Mouse (Mus musculus) adrenal gland, postnatal 10 days (tissue): ENCODE measurements around the gene Ddx54. TPM values are rescaled to one million over a fixed set of nuclear protein-coding genes. Genes with fewer than 3 reads are reported as not detected.
A peak's percentile ranks its signal among the peaks of the same experiment; 100 is the strongest.

Experiments
- DNase-seq: peaks from one replicate; pipeline ENCODE4 v3.0.0; 2021; ENCODE audit warnings: mixed read lengths
- long read RNA-seq, 2 experiments: library from polyadenylated mRNA; stranded (forward); transcript quantifications; one replicate each; pipeline ENCODE4 v2.0.0; 2021
- total RNA-seq, 2 experiments: library from RNA; stranded (reverse); gene quantifications; 2 replicates each; pipeline ENCODE4 v1.2.3; 2021

Gene Ddx54
- total RNA-seq = 10 to 100 TPM; 36.0 to 36.1 TPM
- long read RNA-seq, experiment 1, full-length matches to known transcripts = 107 of 143 reads
- long read RNA-seq, experiment 1, partial matches to known transcripts = 28 of 143 reads
- long read RNA-seq, experiment 1, other reads (novel, unspliced or antisense) = 8 of 143 reads
- long read RNA-seq, experiment 2, full-length matches to known transcripts = 61 of 75 reads
- long read RNA-seq, experiment 2, partial matches to known transcripts = 8 of 75 reads
- long read RNA-seq, experiment 2, other reads (novel, unspliced or antisense) = 6 of 75 reads

GRCm38 (mm10) chr5:120612442-120612821, at the start of gene Ddx54, which contains the start of gene Rita1:
Gene Ddx54, plus strand, starts transcription at chr5:120612739.
Gene Rita1, minus strand, starts transcription at chr5:120612589.
- peak; percentile 97 for DNase-seq

- DNase-seq = peak; percentile 80
Observed at GRCm38 (mm10) chr5:120562956-120563913, 49.3 kb upstream of the Ddx54 start.

DNA sequence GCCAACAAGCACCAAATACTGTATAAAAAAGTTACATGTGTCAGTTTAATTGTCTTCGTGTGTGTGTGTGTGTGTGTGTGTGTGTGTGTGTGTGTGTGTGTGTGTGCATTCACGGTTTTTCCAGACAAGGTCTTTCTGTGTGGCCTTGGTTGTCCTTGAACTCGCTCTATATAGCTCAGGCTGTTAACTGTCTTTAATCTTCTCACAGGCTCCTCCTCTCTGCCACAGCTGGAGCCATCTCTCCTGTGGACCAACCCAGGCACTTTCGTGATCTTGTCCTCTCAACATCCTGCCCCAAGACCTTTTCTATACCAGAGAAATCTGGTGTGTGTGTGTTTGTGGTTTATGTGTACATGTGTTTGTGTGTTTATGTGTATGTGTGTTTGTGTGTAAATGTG, 48.6 kb upstream of the Ddx54 start:
- DNase-seq = peak; percentile 23

- no peak for DNase-seq
Observed at GRCm38 (mm10) chr5:120565171-120565905, 47.2 kb upstream of the Ddx54 start.

DNA sequence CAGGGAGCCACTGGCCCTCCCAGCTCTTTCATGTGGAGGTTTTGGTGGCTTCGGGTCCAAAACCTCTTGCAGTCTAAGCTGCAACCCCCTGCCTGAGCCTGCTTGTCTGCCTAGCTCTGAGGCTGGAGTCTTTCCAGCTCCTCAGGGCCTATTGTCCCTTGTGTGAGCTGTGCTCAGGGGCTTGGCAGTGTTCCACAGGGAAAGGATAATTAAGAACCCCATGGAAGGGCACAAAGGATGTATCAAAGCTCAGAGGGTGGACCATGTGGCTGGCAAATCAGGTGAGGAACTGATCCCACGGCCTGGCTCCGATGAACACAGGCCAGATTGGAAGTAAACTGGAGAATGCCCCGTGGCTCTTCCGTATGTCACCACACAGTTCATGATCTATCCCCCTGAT, 46.4 kb upstream of the Ddx54 start:
- DNase-seq = peak; percentile 54

DNA sequence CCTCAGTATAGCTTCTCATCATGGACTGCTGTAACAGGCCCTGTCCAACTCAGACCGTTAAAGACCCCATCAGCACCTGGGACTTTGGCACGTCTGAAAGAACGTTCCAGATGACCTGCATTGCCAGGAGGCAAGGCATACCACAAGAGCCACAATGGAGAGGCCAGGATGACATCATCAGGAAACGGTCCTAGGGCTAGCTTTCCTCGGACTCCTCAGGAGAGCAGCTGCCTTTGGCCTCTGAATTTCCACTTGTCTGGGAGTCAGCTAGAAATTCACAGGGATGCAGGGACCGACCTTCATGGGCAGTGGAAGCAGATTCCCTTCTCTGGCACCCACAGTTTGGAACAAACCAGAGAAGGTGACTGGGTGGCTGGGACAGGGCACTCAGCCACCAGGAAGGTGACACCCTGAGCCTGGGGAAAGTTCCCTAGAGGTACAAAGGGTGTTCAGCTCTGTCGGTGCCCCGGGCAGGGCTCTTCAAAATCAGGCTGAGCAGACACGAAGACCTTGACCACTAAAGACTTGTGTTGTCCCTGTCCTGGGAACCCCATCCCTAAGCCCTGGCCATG, 45.8 kb upstream of the Ddx54 start:
- DNase-seq = no peak

DNA sequence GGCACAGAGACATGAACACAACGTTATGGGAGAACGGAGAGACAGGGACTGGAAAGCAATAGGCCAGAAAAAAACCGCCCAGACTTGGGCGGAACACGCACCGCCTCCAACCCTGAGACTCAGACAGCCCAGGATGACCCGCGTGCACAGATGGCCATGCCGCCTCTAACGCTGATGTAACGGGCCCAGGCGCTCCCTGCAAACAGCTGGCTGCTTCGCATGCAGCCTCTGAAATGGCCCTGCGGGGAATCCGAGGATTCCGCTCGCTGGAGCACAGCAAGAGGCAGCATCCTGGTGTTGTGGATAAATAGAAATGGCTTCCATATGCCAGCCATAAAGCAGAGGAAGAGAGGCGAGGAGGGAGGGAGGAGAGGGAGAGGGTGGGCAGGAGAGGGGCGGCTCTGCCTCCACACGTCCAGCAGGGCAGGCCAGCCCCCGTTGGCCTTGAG, 45.3 kb upstream of the Ddx54 start:
- peak; percentile 81 for DNase-seq

DNA sequence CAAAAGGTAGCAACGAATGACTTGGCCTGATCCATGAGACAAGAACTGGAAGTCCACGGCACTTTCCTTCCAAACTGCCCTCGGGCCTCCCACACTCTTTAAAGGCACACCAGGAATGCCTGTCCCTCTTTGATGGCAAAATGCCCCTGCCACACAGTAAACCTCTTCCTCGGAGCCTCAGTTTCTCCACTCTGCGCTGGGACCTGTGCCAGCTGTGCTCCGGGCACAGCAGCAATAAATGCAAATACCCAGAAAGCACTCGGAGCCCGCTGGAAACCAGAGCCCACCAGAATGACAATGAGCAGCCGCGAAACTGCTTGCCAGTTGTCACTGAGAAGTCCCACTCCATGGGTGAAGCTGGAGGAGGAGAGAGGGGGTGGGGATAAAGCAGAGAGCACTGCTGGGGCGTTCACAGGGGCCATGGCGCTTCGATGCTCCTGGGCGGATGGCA, 44.8 kb upstream of the Ddx54 start:
- DNase-seq = no peak

DNA sequence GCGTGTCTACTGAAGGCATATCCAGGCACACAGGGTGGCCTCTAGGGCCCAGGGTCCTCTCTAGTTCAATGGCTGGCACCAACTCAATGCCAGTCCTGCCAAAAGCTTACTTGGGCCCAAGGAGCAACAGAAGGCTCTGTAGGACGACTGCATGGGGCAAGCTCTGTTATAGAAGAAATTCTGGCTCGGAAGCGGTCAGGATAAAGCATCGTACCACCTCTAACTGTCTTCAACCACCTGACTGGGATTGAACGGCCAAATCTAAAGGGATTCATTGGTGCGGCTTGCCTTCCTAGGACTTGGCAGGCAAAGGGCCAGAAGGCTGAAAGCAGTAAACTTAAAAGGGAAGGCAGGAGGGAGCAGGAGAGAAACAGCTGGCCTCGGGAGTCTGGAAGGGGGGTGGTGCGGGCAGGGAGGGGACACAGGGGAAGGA, 44.2 kb upstream of the Ddx54 start:
- DNase-seq = peak; percentile 60

- no peak for DNase-seq
Observed at GRCm38 (mm10) chr5:120568964-120569363, 43.6 kb upstream of the Ddx54 start.

- DNase-seq = no peak
Observed at GRCm38 (mm10) chr5:120569791-120570190, 42.7 kb upstream of the Ddx54 start.

GRCm38 (mm10) chr5:120570289-120570897, 42.1 kb upstream of the Ddx54 start:
- DNase-seq = no peak

DNA sequence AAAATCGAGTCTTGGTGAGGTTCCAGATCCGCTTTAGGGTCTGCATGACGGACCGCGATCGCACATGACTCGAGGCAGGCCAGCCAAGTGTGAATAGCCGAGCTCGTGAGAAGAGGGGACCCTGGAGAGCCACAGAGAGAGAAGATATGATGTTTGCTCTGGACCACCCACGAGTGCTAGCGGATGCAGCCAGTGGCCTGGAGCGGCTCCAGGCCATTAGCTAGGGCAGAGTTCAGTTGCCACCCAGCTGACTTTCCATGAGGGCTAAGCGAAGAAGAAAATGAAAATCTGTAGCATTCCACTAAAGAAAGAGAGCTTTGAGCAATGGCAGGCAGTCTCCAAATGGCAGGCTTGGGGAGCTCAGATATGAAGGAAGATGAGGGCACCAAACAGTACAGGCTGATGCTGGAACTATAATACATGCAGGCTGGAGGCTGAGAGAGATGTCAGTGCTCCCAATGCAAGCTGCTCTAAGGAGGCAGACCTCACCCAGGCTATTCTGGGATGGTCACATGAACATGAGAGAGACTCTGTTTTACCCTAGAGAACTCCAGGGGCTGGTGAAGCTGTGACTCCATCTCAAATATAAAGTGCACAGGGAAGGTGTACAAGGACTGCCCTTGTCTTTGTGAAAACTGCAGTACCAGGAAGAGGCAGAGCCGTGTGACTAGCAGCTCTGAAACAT, 41.3 kb upstream of the Ddx54 start:
- DNase-seq = no peak

DNA sequence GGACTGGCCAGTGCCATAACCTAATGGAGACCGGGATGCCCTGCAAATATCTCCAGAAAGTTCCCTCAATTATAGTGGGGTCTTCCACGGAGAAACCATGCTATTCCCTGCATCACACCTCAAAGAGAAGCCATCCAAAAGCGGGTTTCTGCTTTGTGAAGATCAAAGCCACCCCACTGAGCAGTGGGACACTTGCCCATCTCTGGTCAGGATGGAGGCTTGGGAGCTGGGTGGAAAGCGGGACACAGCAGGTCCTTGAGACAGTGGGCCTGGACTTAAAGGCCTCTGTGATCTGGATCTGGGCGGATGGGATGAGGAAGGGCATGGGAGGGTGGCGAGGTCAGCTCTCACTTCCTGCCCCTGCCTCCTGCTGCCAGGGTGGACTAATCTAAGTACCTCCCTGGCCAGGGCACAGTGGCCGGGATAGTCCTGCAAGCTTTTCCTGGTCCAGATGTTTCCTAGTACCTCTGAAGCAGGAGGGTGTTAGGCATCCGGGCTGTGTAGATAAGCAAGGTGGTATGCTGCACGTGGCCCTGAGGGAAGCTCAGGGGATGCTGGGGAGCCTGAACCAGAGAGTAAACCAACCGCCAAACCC, 38.0 kb upstream of the Ddx54 start:
- DNase-seq = no peak

GRCm38 (mm10) chr5:120576781-120577301, 35.7 kb upstream of the Ddx54 start:
- DNase-seq = no peak

DNA sequence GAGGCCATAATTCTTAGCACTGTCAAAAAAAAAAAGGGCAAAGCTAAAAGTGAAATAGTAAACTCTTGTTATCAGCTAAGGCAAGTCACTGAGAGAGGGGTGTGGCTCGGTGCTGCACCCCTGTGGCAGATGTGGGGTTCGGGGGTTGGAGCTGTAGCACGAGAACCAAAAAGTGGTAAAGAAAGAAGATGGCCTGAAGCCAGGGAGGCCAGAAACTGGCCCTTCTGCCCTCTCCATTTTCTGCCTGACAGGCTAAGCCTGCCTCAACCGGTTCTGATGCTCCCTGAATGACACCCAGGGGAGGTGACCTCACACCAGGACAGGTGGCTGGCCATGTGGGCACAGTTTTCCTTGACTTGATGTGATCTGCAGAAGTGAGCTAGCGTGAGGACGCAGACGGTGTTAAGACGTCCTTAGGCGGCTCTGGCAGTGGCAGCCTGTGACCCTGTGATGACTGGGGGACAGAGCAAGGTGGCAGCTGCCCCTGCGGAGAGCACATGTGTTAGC, 34.6 kb upstream of the Ddx54 start:
- DNase-seq = peak; percentile 35

GRCm38 (mm10) chr5:120578504-120579081, 33.9 kb upstream of the Ddx54 start:
- peak; percentile 73 for DNase-seq

GRCm38 (mm10) chr5:120579211-120579897, 33.2 kb upstream of the Ddx54 start:
- peak; percentile 74 for DNase-seq
